Mouse (Mus musculus) cortical plate, adult 2 months (tissue): ENCODE results near the gene Hps5. TPM values are rescaled to one million over a fixed set of nuclear protein-coding genes. Genes with fewer than 3 reads are reported as not detected.
"Not testable (repeated sequence)": the region's sequence is repeated elsewhere in the genome, so short reads cannot be mapped to it uniquely, and the experiment has no call there.

Experiments
- H3K27ac ChIP-seq: fragments of 200-500 bp; 2 replicates; pipeline ENCODE4 v1.5.1; 2012; ENCODE audit warnings: low read length, control low read depth, inconsistent platforms; ENCODE audit not compliant: insufficient read depth
- H3K4me1 ChIP-seq: fragments of 200-500 bp; 2 replicates; pipeline ENCODE4 v1.6.1; 2011; ENCODE audit warnings: low read length; ENCODE audit not compliant: control insufficient read depth, insufficient read depth
- H3K4me3 ChIP-seq: fragments of 200-500 bp; 2 replicates; pipeline ENCODE4 v1.5.1; 2011; ENCODE audit warnings: mild to moderate bottlenecking, low read length, control low read depth; ENCODE audit not compliant: insufficient read depth
- CTCF ChIP-seq: fragments of 200-500 bp; IDR thresholded peaks from 2 replicates; pipeline ENCODE4 v1.5.1; 2011; ENCODE audit warnings: mild to moderate bottlenecking, control low read depth, low read length; ENCODE audit not compliant: insufficient read depth; ENCODE audit errors: extremely low read depth
- POLR2A ChIP-seq: fragments of 200-500 bp; IDR thresholded peaks from 2 replicates; pipeline ENCODE4 v1.6.1; 2011; ENCODE audit warnings: mild to moderate bottlenecking, low read length, control low read depth; ENCODE audit not compliant: insufficient read depth; ENCODE audit errors: extremely low read depth
- polyA plus RNA-seq: library from polyadenylated mRNA; depleted of rRNA; stranded (reverse); fragments of >200 nt; gene quantifications from 2 replicates; pipeline ENCODE4 v1.2.3, GENCODE M21; 2012

Gene Hps5
- polyA plus RNA-seq, 1 experiment, result 16.7 TPM

DNA sequence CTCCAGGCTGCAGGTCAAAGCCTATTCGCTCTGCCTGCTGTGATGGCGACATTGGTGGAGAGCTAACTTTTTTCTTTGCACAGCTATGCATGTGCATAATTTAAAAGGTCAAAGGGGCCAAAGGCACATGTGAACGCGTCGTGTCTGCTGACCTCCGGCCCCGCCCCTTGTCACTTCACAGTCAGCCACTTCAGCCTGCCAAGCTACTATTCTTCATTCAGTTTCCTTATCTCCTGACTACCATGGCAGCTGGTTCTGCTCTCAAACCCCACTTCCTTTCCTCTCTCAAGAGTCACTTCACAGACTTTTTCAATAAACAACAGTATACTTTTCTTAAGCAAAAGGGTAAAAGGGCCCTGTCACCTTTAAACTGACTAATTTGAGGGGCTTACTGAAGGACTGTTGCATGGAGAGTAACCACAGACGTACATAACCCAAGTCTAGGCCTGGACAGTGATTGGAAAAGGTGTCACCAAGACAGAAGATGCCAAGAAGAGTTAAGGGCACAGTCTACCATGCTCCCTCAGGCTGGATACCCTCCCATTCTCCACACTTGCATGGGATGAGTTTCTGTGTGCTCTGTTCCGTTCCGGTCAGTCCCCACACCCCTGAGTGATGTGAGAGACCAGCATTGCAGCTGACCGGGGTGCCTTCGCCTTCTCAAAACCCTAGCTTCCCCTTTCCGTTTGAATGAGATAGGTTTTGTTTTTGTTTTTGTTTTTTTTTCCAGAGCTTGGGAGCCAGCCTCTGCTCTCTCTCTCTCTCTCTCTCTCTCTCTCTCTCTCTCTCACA lies 35.1 kb upstream of the Hps5 start:
- H3K4me3 ChIP-seq, result no peak overlapping the region
- H3K27ac ChIP-seq, result no peak overlapping the region
- H3K4me1 ChIP-seq, result no peaks in the 10 kb centered on the region
- TF ChIP-seq POLR2A, result no peak
- TF ChIP-seq CTCF, result no peak

DNA sequence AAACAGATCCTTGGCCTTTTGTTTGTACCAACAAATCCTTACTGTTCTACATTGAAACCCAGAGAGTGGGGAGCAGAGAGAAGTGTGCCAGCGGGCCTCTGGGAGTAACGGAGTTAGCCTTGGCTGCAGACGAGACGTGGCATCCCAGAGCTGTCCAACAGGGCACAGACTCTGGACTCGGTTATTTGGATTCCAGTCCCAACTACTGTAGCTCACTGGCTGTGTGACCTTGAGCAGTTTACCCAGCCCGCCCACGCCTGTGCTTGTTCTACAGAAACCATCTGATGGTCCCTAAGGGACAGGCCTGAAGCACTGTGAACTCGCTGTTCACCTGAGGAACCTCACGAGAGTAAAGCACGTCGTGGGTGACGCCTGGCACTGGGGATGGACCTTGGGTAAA lies 34.0 kb upstream of the Hps5 start:
- Histone ChIP-seq H3K4me1 (no peaks in the 10 kb centered on the region), H3K27ac (no peak overlapping the region)

GRCm38 (mm10) chr7:46827803-46828184 lies 31.9 kb upstream of the Hps5 start:
- Histone ChIP-seq H3K4me1 (no peaks in the 10 kb centered on the region), H3K27ac (no peak overlapping the region), H3K4me3 (no peak overlapping the region)
- TF ChIP-seq POLR2A (no peak), CTCF (no peak)

More for the DNA sequence above, 34.0 kb upstream of the Hps5 start:
- TF ChIP-seq POLR2A (no peak), CTCF (no peak)
- H3K4me3 ChIP-seq, result no peak overlapping the region

GRCm38 (mm10) chr7:46827046-46827802 lies 31.4 kb upstream of the Hps5 start:
- TF ChIP-seq POLR2A, result no peak
- no peak for TF ChIP-seq CTCF
- no peak overlapping the region for H3K4me3 ChIP-seq
- H3K4me1 ChIP-seq, result no peaks in the 10 kb centered on the region
- H3K27ac ChIP-seq, result no peak overlapping the region

DNA sequence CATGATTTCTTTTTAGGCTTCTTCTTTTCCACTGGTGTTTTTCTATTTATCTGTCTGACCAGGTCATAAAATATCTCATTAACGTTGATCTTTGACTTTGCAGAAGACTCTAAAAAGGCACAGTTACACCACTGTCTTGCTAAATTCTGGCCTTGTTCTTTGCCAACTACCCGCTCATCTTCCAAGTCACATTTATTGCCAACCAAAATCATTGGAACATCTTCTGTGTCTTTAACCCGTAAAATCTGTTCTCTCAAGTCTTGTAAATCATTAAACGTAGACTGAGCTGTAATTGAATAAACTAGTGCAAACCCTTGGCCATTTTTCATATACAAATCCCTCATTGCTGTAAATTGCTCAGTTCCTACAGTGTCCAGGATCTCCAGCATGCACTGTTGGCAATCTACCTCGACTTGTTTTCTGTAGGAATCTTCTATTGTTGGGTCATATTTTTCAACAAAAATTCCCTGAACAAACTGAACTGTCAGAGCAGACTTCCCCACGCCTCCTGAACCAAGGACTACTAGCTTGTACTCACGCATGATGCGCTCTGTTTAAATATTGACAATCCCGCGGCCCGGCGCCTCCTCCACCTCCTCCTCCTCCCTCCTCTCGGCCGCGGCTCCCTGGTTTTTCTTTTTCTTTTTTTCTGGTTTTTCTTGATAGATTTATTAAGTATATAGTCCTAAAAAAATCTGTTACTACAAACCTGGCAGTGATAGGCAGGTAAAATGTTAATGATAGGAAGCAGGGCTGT lies 25.2 kb upstream of the Hps5 start:
- not testable (repeated sequence) for H3K27ac ChIP-seq, H3K4me1 ChIP-seq, H3K4me3 ChIP-seq

DNA sequence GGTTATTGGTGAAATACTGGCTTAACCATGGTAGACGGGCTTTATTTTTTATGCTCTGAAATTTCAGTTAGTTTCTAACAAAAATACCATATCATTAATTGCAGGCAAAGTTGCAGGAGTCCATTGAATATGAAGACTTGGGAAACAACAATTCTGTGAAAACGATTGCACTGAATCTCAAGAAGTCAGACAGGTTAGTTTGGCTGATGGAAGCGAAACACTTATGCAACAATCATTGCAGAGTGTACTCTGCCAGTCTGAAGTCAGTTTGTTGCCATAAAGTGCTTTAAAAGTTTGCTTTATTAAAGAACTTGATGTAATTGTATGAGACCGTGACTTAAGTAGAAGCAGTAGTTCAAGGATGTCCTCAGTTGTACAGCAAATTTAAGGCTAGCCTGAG lies 18.1 kb upstream of the Hps5 start:
- H3K4me3 ChIP-seq, result no peak overlapping the region
- TF ChIP-seq CTCF (no peak), POLR2A (no peak)
- H3K4me1 ChIP-seq, result peaks cover 3% of the 10 kb centered on the region
- no peak overlapping the region for H3K27ac ChIP-seq

- H3K4me1 ChIP-seq, result no peaks in the 10 kb centered on the region
- no peak overlapping the region for H3K4me3 ChIP-seq
- no peak for TF ChIP-seq CTCF
- TF ChIP-seq POLR2A, result no peak
- no peak overlapping the region for H3K27ac ChIP-seq
Observed at GRCm38 (mm10) chr7:46810325-46810724, 14.5 kb upstream of the Hps5 start.

DNA sequence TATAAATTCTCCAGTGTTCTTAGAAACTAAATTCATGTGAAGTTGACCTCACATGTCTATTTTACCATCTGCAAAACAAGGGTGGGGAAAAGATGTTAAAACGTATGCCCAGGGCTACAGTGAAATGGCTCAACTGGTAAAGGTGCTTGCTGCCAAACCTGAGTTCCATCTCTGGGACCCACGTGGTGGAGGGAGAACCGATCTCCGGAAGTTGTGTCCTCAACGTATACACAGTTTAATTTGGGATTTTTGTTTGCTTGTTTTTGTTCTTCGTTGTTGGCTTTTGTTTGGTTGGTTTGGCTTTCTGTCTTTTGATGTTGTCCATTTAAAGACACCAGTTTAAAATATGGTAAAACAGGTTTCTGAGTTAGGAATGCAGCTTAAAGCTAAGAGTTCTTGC lies 915 bp upstream of the Hps5 start:
- no peak overlapping the region for H3K27ac ChIP-seq
- H3K4me3 ChIP-seq, result peak overlapping the region; percentile 91
- no peak for TF ChIP-seq CTCF
- no peak for TF ChIP-seq POLR2A
- peaks cover 2% of the 10 kb centered on the region for H3K4me1 ChIP-seq

GRCm38 (mm10) chr7:46796206-46796679 lies 379 bp upstream of the Hps5 start:
- Histone ChIP-seq H3K4me3 (peak overlapping the region; percentile 91), H3K27ac (peak overlapping the region; percentile 99), H3K4me1 (peaks cover 2% of the 10 kb centered on the region)
- TF ChIP-seq POLR2A (no peak), CTCF (no peak)

- Histone ChIP-seq H3K4me1 (peaks cover 2% of the 10 kb centered on the region; the same call in 1 of the 2 replicates), H3K27ac (no peak overlapping the region), H3K4me3 (no peak overlapping the region)
- TF ChIP-seq POLR2A, result no peak
- TF ChIP-seq CTCF, result no peak
Observed at GRCm38 (mm10) chr7:46793871-46794270, 2.0 kb downstream of the Hps5 start.
